Mouse (Mus musculus) liver, embryonic 14.5 days (tissue): Measurements from ENCODE around the gene Tubb2b. TPM values are rescaled to one million over a fixed set of nuclear protein-coding genes. Genes with fewer than 3 reads are reported as not detected.

Experiments
- ATAC-seq: fragments of 200-750 bp; cut with Nextera tagmentation; 2 replicates; pipeline ENCODE4 v1.8.0; 2017; ENCODE audit warnings: moderate number of reproducible peaks, mild to moderate bottlenecking, moderate library complexity; ENCODE audit not compliant: insufficient read depth
- DNase-seq, 3 experiments: peaks; one replicate each; pipeline ENCODE4 v3.0.0-alpha.2; 2012 to 2013; ENCODE audit warnings: low read depth in 3 of 3, low spot score in 3 of 3
- H3K27ac ChIP-seq: fragments of 300-500 bp; sonication (generic); 2 replicates; pipeline ENCODE4 v1.5.1; 2014; ENCODE audit warnings: moderate library complexity, mild to moderate bottlenecking, control low read depth, inconsistent platforms
- H3K27me3 ChIP-seq: fragments of 300-500 bp; sonication (generic); 2 replicates; pipeline ENCODE4 v1.6.1; 2014; ENCODE audit warnings: mild to moderate bottlenecking, low read length, moderate library complexity; ENCODE audit not compliant: control insufficient read depth, insufficient read depth
- H3K36me3 ChIP-seq: fragments of 300-500 bp; sonication (generic); replicated peaks from 2 replicates; pipeline ENCODE4 v1.6.1; 2014; ENCODE audit warnings: low read depth; ENCODE audit not compliant: control insufficient read depth, insufficient read depth
- H3K4me1 ChIP-seq, 2 experiments: fragments of 200-500 bp in 1 of 2; fragments of 300-500 bp in 1 of 2; sonication (generic) in 1 of 2; replicated peaks; 2 replicates each; pipeline ENCODE4 v1.6.1; 2012 to 2014; ENCODE audit warnings: antibody characterized with exemption in 1 of 2, inconsistent platforms in 1 of 2, low read length in 1 of 2; ENCODE audit not compliant: control insufficient read depth in 2 of 2, insufficient read depth in 2 of 2
- H3K4me2 ChIP-seq: fragments of 300-500 bp; sonication (generic); 2 replicates; pipeline ENCODE4 v1.6.1; 2014; ENCODE audit warnings: low read depth, mild to moderate bottlenecking, control low read depth, moderate library complexity
- H3K4me3 ChIP-seq, 2 experiments: fragments of 200-500 bp in 1 of 2; fragments of 300-500 bp in 1 of 2; sonication (generic) in 1 of 2; 2 replicates each; pipeline ENCODE4 v1.5.1; 2012 to 2014; ENCODE audit warnings: low read depth in 2 of 2, low read length in 2 of 2, mild to moderate bottlenecking in 2 of 2, control low read depth in 1 of 2, inconsistent platforms in 1 of 2, moderate library complexity in 1 of 2; ENCODE audit not compliant: insufficient read depth in 1 of 2
- H3K9ac ChIP-seq: fragments of 300-500 bp; sonication (generic); replicated peaks from 2 replicates; pipeline ENCODE4 v1.6.1; 2014; ENCODE audit warnings: mild to moderate bottlenecking, control low read depth, moderate library complexity
- H3K9me3 ChIP-seq: fragments of 300-500 bp; sonication (generic); 2 replicates; pipeline ENCODE4 v1.6.1; 2016; ENCODE audit warnings: low read length, mixed read lengths; ENCODE audit not compliant: control insufficient read depth
- CTCF ChIP-seq: IDR thresholded peaks from 2 replicates; pipeline ENCODE4 v1.5.1; 2016; ENCODE audit warnings: antibody characterized with exemption, low read depth, control low read depth
- EP300 ChIP-seq: IDR thresholded peaks from 2 replicates; pipeline ENCODE4 v1.6.1; 2016; ENCODE audit warnings: antibody characterized with exemption, low read depth
- WGBS: fragments of 180-500 bp; shearing (Covaris S2); extraction: QIAGEN DNeasy Blood & Tissue Kit; methylation state at CpG from one replicate; pipeline ENCODE4 v1.1.7; 2014; ENCODE audit not compliant: insufficient replicate concordance; 5-methylcytosine and 5-hydroxymethylcytosine counted together
- polyA plus RNA-seq, 2 experiments: library from polyadenylated mRNA; depleted of rRNA in 1 of 2; stranded (reverse) in 1 of 2; unstranded in 1 of 2; fragments of >200 nt; fragmentation: Nextera tagmentation in 1 of 2; extraction: Ambion mirVana in 1 of 2; gene quantifications; 2 replicates each; pipeline versions ENCODE4 v1.2.1 to v1.2.3; 2012 to 2014

The Tubb2b gene
- polyA plus RNA-seq, 2 experiments, result 0.29 to 2.7 TPM

GRCm38 (mm10) chr13:34116508-34116907 lies 13.8 kb downstream of the Tubb2b start:
- DNase-seq (no peak), ATAC-seq (no peak)
- no peaks in the 10 kb centered on the region for H3K9me3 ChIP-seq
- H3K9ac ChIP-seq, result no peak overlapping the region; the same call in 1 of the 2 replicates
- TF ChIP-seq EP300, result no peak
- no peak for TF ChIP-seq CTCF
- WGBS, result 26% methylated on average over 6 of the region's 6 CpGs
- no peaks in the 10 kb centered on the region for H3K36me3 ChIP-seq
- no peaks in the 10 kb centered on the region for H3K27me3 ChIP-seq
- H3K4me3 ChIP-seq, result no peak overlapping the region
- no peak overlapping the region for H3K27ac ChIP-seq
- no peak overlapping the region for H3K4me2 ChIP-seq
- H3K4me1 ChIP-seq, result peaks cover 3 to 28% of the 10 kb centered on the region in 2 experiments

- Histone ChIP-seq H3K4me3 (no peak overlapping the region), H3K9ac (no peak overlapping the region), H3K27me3 (no peaks in the 10 kb centered on the region), H3K4me1 (peaks cover 3 to 24% of the 10 kb centered on the region in 2 experiments), H3K27ac (no peak overlapping the region), H3K4me2 (no peak overlapping the region), H3K9me3 (no peaks in the 10 kb centered on the region), H3K36me3 (no peaks in the 10 kb centered on the region)
- no peak for TF ChIP-seq EP300
- no peak for TF ChIP-seq CTCF
- no peak for ATAC-seq
- WGBS, result 43% methylated on average over 4 of the region's 4 CpGs
- no peak for DNase-seq
These were observed 15.6 kb downstream of the Tubb2b start for GRCm38 (mm10) chr13:34114654-34115053.

GRCm38 (mm10) chr13:34113086-34113485 lies 17.2 kb downstream of the Tubb2b start:
- H3K4me3 ChIP-seq, result no peak overlapping the region
- H3K4me2 ChIP-seq, result no peak overlapping the region
- DNase-seq (no peak), ATAC-seq (no peak)
- TF ChIP-seq EP300, result no peak
- no peak for TF ChIP-seq CTCF
- WGBS, result 78% methylated on average over 3 of the region's 3 CpGs
- peaks cover 3 to 14% of the 10 kb centered on the region in 2 experiments for H3K4me1 ChIP-seq
- no peaks in the 10 kb centered on the region for H3K27me3 ChIP-seq
- no peak overlapping the region for H3K9ac ChIP-seq
- H3K27ac ChIP-seq, result no peak overlapping the region
- H3K9me3 ChIP-seq, result no peaks in the 10 kb centered on the region
- H3K36me3 ChIP-seq, result no peaks in the 10 kb centered on the region

- no peak overlapping the region for H3K4me2 ChIP-seq
- no peak overlapping the region for H3K9ac ChIP-seq
- no peak for DNase-seq
- no peak overlapping the region for H3K27ac ChIP-seq
- no peaks in the 10 kb centered on the region for H3K36me3 ChIP-seq
- 66% methylated on average over 5 of the region's 5 CpGs for WGBS
- peaks cover 3 to 14% of the 10 kb centered on the region in 2 experiments for H3K4me1 ChIP-seq
- ATAC-seq, result no peak
- TF ChIP-seq CTCF (no peak), EP300 (no peak)
- no peak overlapping the region for H3K4me3 ChIP-seq
- H3K27me3 ChIP-seq, result no peaks in the 10 kb centered on the region
- H3K9me3 ChIP-seq, result no peaks in the 10 kb centered on the region
These were observed 17.7 kb downstream of the Tubb2b start for GRCm38 (mm10) chr13:34112369-34113081.

- H3K4me1 ChIP-seq, result peaks cover 3 to 15% of the 10 kb centered on the region in 2 experiments
- ATAC-seq (no peak), DNase-seq (no peak)
- H3K4me3 ChIP-seq, result no peak overlapping the region
- H3K4me2 ChIP-seq, result no peak overlapping the region
- TF ChIP-seq EP300 (no peak), CTCF (no peak)
- H3K36me3 ChIP-seq, result no peaks in the 10 kb centered on the region
- H3K9ac ChIP-seq, result no peak overlapping the region
- 66% methylated on average over 3 of the region's 3 CpGs for WGBS
- no peaks in the 10 kb centered on the region for H3K9me3 ChIP-seq
- no peaks in the 10 kb centered on the region for H3K27me3 ChIP-seq
- no peak overlapping the region for H3K27ac ChIP-seq
These were observed 18.4 kb downstream of the Tubb2b start for GRCm38 (mm10) chr13:34111878-34112277.
